ENCODE assay signal across 7 mouse cellular contexts in genomic region chr8:120291650-120292049, GRCm38 (mm10).
DNase-seq lines count a peak whose midpoint lies in the region; ATAC-seq lines count a peak whose summit lies in the region.

No protein-coding gene starts in this region.

- 0 out of 2 replicates have a peak overlapping the region, but pooled peaks have one; percentile 6 for H3K27ac ChIP-seq in kidney, embryonic 15.5 days
- no peak overlapping the region for H3K27ac ChIP-seq in kidney, embryonic 14.5 days (ENCODE audit: low read depth, low read length)
- peak overlapping the region; percentile 30; the same call in 1 of the 2 replicates for H3K27ac ChIP-seq in forebrain, embryonic 14.5 days (ENCODE audit: low read depth, low read length)
- peak overlapping the region; percentile 69; the same call in 1 of the 2 replicates for H3K27ac ChIP-seq in hindbrain, embryonic 14.5 days
- peak overlapping the region; percentile 86; the same call in 1 of the 2 replicates for H3K27ac ChIP-seq in midbrain, embryonic 14.5 days (replicated peaks; ENCODE audit: low read depth, low read length)

- WGBS in kidney, embryonic 15.5 days = 83% methylated on average over 9 of the region's 9 CpGs
- 89% methylated on average over 9 of the region's 9 CpGs for WGBS in kidney, embryonic 14.5 days
- WGBS in forebrain, embryonic 14.5 days = 74% methylated on average over 9 of the region's 9 CpGs
- WGBS in hindbrain, embryonic 14.5 days = 66% methylated on average over 9 of the region's 9 CpGs
- 86% methylated on average over 9 of the region's 9 CpGs for WGBS in midbrain, embryonic 14.5 days

- H3K36me3 ChIP-seq in kidney, embryonic 15.5 days = no peaks in the 10 kb centered on the region
- H3K36me3 ChIP-seq in kidney, embryonic 14.5 days (ENCODE audit: control insufficient read depth, insufficient read depth, low read length) = no peaks in the 10 kb centered on the region
- no peaks in the 10 kb centered on the region for H3K36me3 ChIP-seq in forebrain, embryonic 14.5 days (ENCODE audit: control insufficient read depth, insufficient read depth, low read length)
- H3K36me3 ChIP-seq in hindbrain, embryonic 14.5 days (replicated peaks; ENCODE audit: control insufficient read depth, insufficient read depth) = no peaks in the 10 kb centered on the region
- no peaks in the 10 kb centered on the region for H3K36me3 ChIP-seq in midbrain, embryonic 14.5 days (ENCODE audit: control insufficient read depth, insufficient read depth, low read length)

- H3K4me1 ChIP-seq in kidney, embryonic 15.5 days = peaks cover 89% of the 10 kb centered on the region
- H3K4me1 ChIP-seq in kidney, embryonic 14.5 days (ENCODE audit: control insufficient read depth, insufficient read depth, low read length) = peaks cover 72% of the 10 kb centered on the region
- H3K4me1 ChIP-seq in forebrain, embryonic 14.5 days (ENCODE audit: control insufficient read depth, insufficient read depth, low read length) = peaks cover 75% of the 10 kb centered on the region
- H3K4me1 ChIP-seq in hindbrain, embryonic 14.5 days (replicated peaks; ENCODE audit: control insufficient read depth, insufficient read depth, low read length) = peaks cover 82% of the 10 kb centered on the region
- H3K4me1 ChIP-seq in midbrain, embryonic 14.5 days (ENCODE audit: control insufficient read depth, insufficient read depth, low read length) = peaks cover 82% of the 10 kb centered on the region

- no peaks in the 10 kb centered on the region for H3K9me3 ChIP-seq in kidney, embryonic 15.5 days (replicated peaks)
- no peaks in the 10 kb centered on the region for H3K9me3 ChIP-seq in kidney, embryonic 14.5 days (ENCODE audit: control insufficient read depth, low read length)
- H3K9me3 ChIP-seq in forebrain, embryonic 14.5 days (replicated peaks; ENCODE audit: control insufficient read depth, low read length) = no peaks in the 10 kb centered on the region
- no peaks in the 10 kb centered on the region for H3K9me3 ChIP-seq in hindbrain, embryonic 14.5 days (ENCODE audit: control insufficient read depth, low read length)
- H3K9me3 ChIP-seq in midbrain, embryonic 14.5 days (ENCODE audit: control insufficient read depth, low read length) = no peaks in the 10 kb centered on the region

- no peak overlapping the region for H3K9ac ChIP-seq in kidney, embryonic 15.5 days
- no peak overlapping the region for H3K9ac ChIP-seq in kidney, embryonic 14.5 days (ENCODE audit: low read depth, low read length)
- no peak overlapping the region for H3K9ac ChIP-seq in forebrain, embryonic 14.5 days (ENCODE audit: low read length)
- H3K9ac ChIP-seq in hindbrain, embryonic 14.5 days = no peak overlapping the region
- no peak overlapping the region for H3K9ac ChIP-seq in midbrain, embryonic 14.5 days (replicated peaks; ENCODE audit: low read length)

- H3K4me3 ChIP-seq in kidney, embryonic 15.5 days (replicated peaks) = no peak overlapping the region
- no peak overlapping the region for H3K4me3 ChIP-seq in kidney, embryonic 14.5 days (ENCODE audit: low read length)
- H3K4me3 ChIP-seq in forebrain, embryonic 14.5 days (ENCODE audit: low read depth, low read length) = no peak overlapping the region
- H3K4me3 ChIP-seq in hindbrain, embryonic 14.5 days (replicated peaks; ENCODE audit: low read length) = no peak overlapping the region
- H3K4me3 ChIP-seq in midbrain, embryonic 14.5 days (replicated peaks; ENCODE audit: low read depth, low read length) = no peak overlapping the region

- DNase-seq in forebrain, embryonic 14.5 days (ENCODE audit: low spot score) = no peak
- DNase-seq in hindbrain, embryonic 14.5 days (ENCODE audit: low spot score) = no peak
- no peak for DNase-seq in midbrain, embryonic 14.5 days
- DNase-seq in c-Kit-positive CD71-positive TER-119-positive erythroid progenitor cells, embryonic 14.5 days (ENCODE audit: low spot score) = no peak
- no peak for DNase-seq in cerebellum, postnatal 36 days

- no peaks in the 10 kb centered on the region for H3K27me3 ChIP-seq in kidney, embryonic 15.5 days
- no peaks in the 10 kb centered on the region; the same call in 1 of the 2 replicates for H3K27me3 ChIP-seq in kidney, embryonic 14.5 days (ENCODE audit: control insufficient read depth, insufficient read depth, low read length)
- no peaks in the 10 kb centered on the region for H3K27me3 ChIP-seq in forebrain, embryonic 14.5 days (replicated peaks; ENCODE audit: control insufficient read depth, insufficient read depth, low read length)
- H3K27me3 ChIP-seq in hindbrain, embryonic 14.5 days (ENCODE audit: control insufficient read depth, insufficient read depth, low read length) = no peaks in the 10 kb centered on the region
- no peaks in the 10 kb centered on the region for H3K27me3 ChIP-seq in midbrain, embryonic 14.5 days (ENCODE audit: control insufficient read depth, insufficient read depth, low read length)

- ATAC-seq in kidney, embryonic 15.5 days (replicated peaks; ENCODE audit: low FRiP score) = no peak
- ATAC-seq in kidney, embryonic 14.5 days (ENCODE audit: low FRiP score, low TSS enrichment) = no peak
- no peak for ATAC-seq in forebrain, embryonic 14.5 days
- ATAC-seq in hindbrain, embryonic 14.5 days (ENCODE audit: low FRiP score) = no peak
- ATAC-seq in midbrain, embryonic 14.5 days (ENCODE audit: low FRiP score, low TSS enrichment) = no peak

- no peak overlapping the region for H3K4me2 ChIP-seq in kidney, embryonic 15.5 days
- no peak overlapping the region for H3K4me2 ChIP-seq in kidney, embryonic 14.5 days (replicated peaks; ENCODE audit: low read depth, low read length)
- H3K4me2 ChIP-seq in forebrain, embryonic 14.5 days (ENCODE audit: low read length) = no peak overlapping the region
- H3K4me2 ChIP-seq in hindbrain, embryonic 14.5 days (replicated peaks) = no peak overlapping the region
- no peak overlapping the region for H3K4me2 ChIP-seq in midbrain, embryonic 14.5 days (ENCODE audit: low read length)
